Mouse (Mus musculus): Measurements from ENCODE around the gene Tdrd1. TPM values are rescaled to one million over a fixed set of nuclear protein-coding genes. Genes with fewer than 3 reads are reported as not detected.

Tdrd1 gene
- polyA plus RNA-seq, 1 experiment from 2014 or later, result 2.7 TPM

GRCm38 (mm10) chr19:56830163-56830562 lies 4.2 kb downstream of the Tdrd1 start:
- Histone ChIP-seq H3K36me3 (no peaks in the 10 kb centered on the region), H3K27me3 (no peaks in the 10 kb centered on the region), H3K4me1 (peaks cover 7% of the 10 kb centered on the region; the same call in 1 of the 2 replicates), H3K9me3 (replicated peaks) (no peaks in the 10 kb centered on the region), H3K4me3 (replicated peaks) (no peak overlapping the region), H3K4me2 (replicated peaks) (no peak overlapping the region), H3K27ac (replicated peaks) (no peak overlapping the region), H3K9ac (no peak overlapping the region)
- 64% methylated on average over 4 of the region's 4 CpGs for WGBS
- ATAC-seq (ENCODE audit: insufficient number of reproducible peaks, low FRiP score, low TSS enrichment, low read depth), result no peak

GRCm38 (mm10) chr19:56835340-56835739 lies 9.3 kb downstream of the Tdrd1 start:
- H3K27me3 ChIP-seq, result no peaks in the 10 kb centered on the region
- H3K27ac ChIP-seq (replicated peaks), result no peak overlapping the region
- ATAC-seq (ENCODE audit: insufficient number of reproducible peaks, low FRiP score, low TSS enrichment, low read depth), result no peak
- WGBS, result 34% methylated on average over 9 of the region's 9 CpGs
- no peaks in the 10 kb centered on the region for H3K36me3 ChIP-seq
- H3K4me3 ChIP-seq (replicated peaks), result no peak overlapping the region
- H3K9ac ChIP-seq, result no peak overlapping the region
- no peak overlapping the region for H3K4me2 ChIP-seq (replicated peaks)
- no peaks in the 10 kb centered on the region for H3K9me3 ChIP-seq (replicated peaks)
- 0 out of 2 replicates have a peak, but pooled peaks cover 6% of the 10 kb centered on the region for H3K4me1 ChIP-seq

GRCm38 (mm10) chr19:56838942-56839706 lies 13.1 kb downstream of the Tdrd1 start:
- H3K4me2 ChIP-seq (replicated peaks), result no peak overlapping the region
- no peak for ATAC-seq (ENCODE audit: insufficient number of reproducible peaks, low FRiP score, low TSS enrichment, low read depth)
- H3K4me1 ChIP-seq, result 0 out of 2 replicates have a peak, but pooled peaks cover 6% of the 10 kb centered on the region
- H3K9me3 ChIP-seq (replicated peaks), result no peaks in the 10 kb centered on the region
- WGBS, result 63% methylated on average over 17 of the region's 17 CpGs
- H3K36me3 ChIP-seq, result no peaks in the 10 kb centered on the region
- H3K9ac ChIP-seq, result no peak overlapping the region
- H3K27me3 ChIP-seq, result no peaks in the 10 kb centered on the region
- no peak overlapping the region for H3K4me3 ChIP-seq (replicated peaks)
- no peak overlapping the region for H3K27ac ChIP-seq (replicated peaks)

- H3K9me3 ChIP-seq (replicated peaks), result no peaks in the 10 kb centered on the region
- no peaks in the 10 kb centered on the region for H3K27me3 ChIP-seq
- ATAC-seq (ENCODE audit: insufficient number of reproducible peaks, low FRiP score, low TSS enrichment, low read depth), result no peak
- no peaks in the 10 kb centered on the region for H3K36me3 ChIP-seq
- no peak overlapping the region for H3K4me3 ChIP-seq (replicated peaks)
- H3K4me2 ChIP-seq (replicated peaks), result no peak overlapping the region
- H3K27ac ChIP-seq (replicated peaks), result no peak overlapping the region
- H3K4me1 ChIP-seq, result no peaks in the 10 kb centered on the region
- no peak overlapping the region for H3K9ac ChIP-seq
- WGBS, result 65% methylated on average over 12 of the region's 12 CpGs
These were observed 17.0 kb downstream of the Tdrd1 start for GRCm38 (mm10) chr19:56842974-56843373.

- Histone ChIP-seq H3K36me3 (no peaks in the 10 kb centered on the region), H3K4me3 (replicated peaks) (no peak overlapping the region), H3K9me3 (replicated peaks) (no peaks in the 10 kb centered on the region; the same call in 1 of the 2 replicates), H3K27ac (replicated peaks) (no peak overlapping the region), H3K9ac (no peak overlapping the region), H3K4me1 (0 out of 2 replicates have a peak, but pooled peaks cover 6% of the 10 kb centered on the region), H3K4me2 (replicated peaks) (no peak overlapping the region), H3K27me3 (no peaks in the 10 kb centered on the region)
- ATAC-seq (ENCODE audit: insufficient number of reproducible peaks, low FRiP score, low TSS enrichment, low read depth), result no peak
These were observed 26.6 kb downstream of the Tdrd1 start for GRCm38 (mm10) chr19:56852590-56852989.

- Histone ChIP-seq H3K9ac (no peak overlapping the region), H3K9me3 (replicated peaks) (no peaks in the 10 kb centered on the region; the same call in 1 of the 2 replicates), H3K36me3 (no peaks in the 10 kb centered on the region), H3K4me3 (replicated peaks) (no peak overlapping the region), H3K27ac (replicated peaks) (no peak overlapping the region), H3K4me2 (replicated peaks) (no peak overlapping the region), H3K4me1 (peaks cover 12% of the 10 kb centered on the region; the same call in 1 of the 2 replicates), H3K27me3 (no peaks in the 10 kb centered on the region)
- ATAC-seq (ENCODE audit: insufficient number of reproducible peaks, low FRiP score, low TSS enrichment, low read depth), result no peak
- WGBS, result 37% methylated on average over 5 of the region's 5 CpGs
These were observed 30.4 kb downstream of the Tdrd1 start for GRCm38 (mm10) chr19:56856455-56856854.

- peaks cover 10% of the 10 kb centered on the region; the same call in 1 of the 2 replicates for H3K27me3 ChIP-seq
- H3K36me3 ChIP-seq, result no peaks in the 10 kb centered on the region
- H3K4me2 ChIP-seq (replicated peaks), result no peak overlapping the region
- H3K9ac ChIP-seq, result no peak overlapping the region
- no peak overlapping the region for H3K27ac ChIP-seq (replicated peaks)
- H3K4me3 ChIP-seq (replicated peaks), result no peak overlapping the region
- H3K4me1 ChIP-seq, result 0 out of 2 replicates have a peak, but pooled peaks cover 3% of the 10 kb centered on the region
- 54% methylated on average over 4 of the region's 4 CpGs for WGBS
- ATAC-seq (ENCODE audit: insufficient number of reproducible peaks, low FRiP score, low TSS enrichment, low read depth), result no peak
- H3K9me3 ChIP-seq (replicated peaks), result no peaks in the 10 kb centered on the region
These were observed 41.7 kb downstream of the Tdrd1 start for GRCm38 (mm10) chr19:56867701-56868100.

GRCm38 (mm10) chr19:56873816-56874600 lies 48.0 kb downstream of the Tdrd1 start, which contains the start of gene Vwa2:
Gene Vwa2, plus strand, starts transcription at chr19:56874249.
- peak within 1 kb of the TSS; percentile 16; the same call in 1 of the 2 replicates for H3K9ac ChIP-seq
- 2% methylated on average over 70 of the region's 71 CpGs for WGBS
- H3K4me2 ChIP-seq (replicated peaks), result peak within 1 kb of the TSS; percentile 97
- no peaks in the 10 kb centered on the region for H3K9me3 ChIP-seq (replicated peaks)
- peak; percentile 69 for ATAC-seq (ENCODE audit: insufficient number of reproducible peaks, low FRiP score, low TSS enrichment, low read depth)
- H3K27ac ChIP-seq (replicated peaks), result no peak within 1 kb of the TSS
- H3K4me3 ChIP-seq (replicated peaks), result peak within 1 kb of the TSS; percentile 51
- peaks cover 43% of the 10 kb centered on the region for H3K27me3 ChIP-seq
- no peaks in the 10 kb centered on the region for H3K36me3 ChIP-seq
- H3K4me1 ChIP-seq, result peaks cover 36% of the 10 kb centered on the region

- Histone ChIP-seq H3K4me1 (peaks cover 38% of the 10 kb centered on the region), H3K4me2 (replicated peaks) (peak overlapping the region; percentile 97), H3K36me3 (no peaks in the 10 kb centered on the region), H3K9ac (peak overlapping the region; percentile 16; the same call in 1 of the 2 replicates), H3K4me3 (replicated peaks) (peak overlapping the region; percentile 51), H3K27ac (replicated peaks) (no peak overlapping the region), H3K9me3 (replicated peaks) (no peaks in the 10 kb centered on the region), H3K27me3 (peaks cover 43% of the 10 kb centered on the region)
- 8% methylated on average over 30 of the region's 30 CpGs for WGBS
- ATAC-seq (ENCODE audit: insufficient number of reproducible peaks, low FRiP score, low TSS enrichment, low read depth), result no peak
These were observed 48.7 kb downstream of the Tdrd1 start for GRCm38 (mm10) chr19:56874601-56875315.

- 24% methylated on average over 6 of the region's 6 CpGs for WGBS
- Histone ChIP-seq H3K9me3 (replicated peaks) (no peaks in the 10 kb centered on the region), H3K4me2 (replicated peaks) (0 out of 2 replicates have a peak overlapping the region, but pooled peaks have one; percentile 6), H3K9ac (no peak overlapping the region), H3K27me3 (peaks cover 40% of the 10 kb centered on the region), H3K4me3 (replicated peaks) (no peak overlapping the region), H3K4me1 (peaks cover 51% of the 10 kb centered on the region), H3K27ac (replicated peaks) (no peak overlapping the region), H3K36me3 (no peaks in the 10 kb centered on the region)
- ATAC-seq (ENCODE audit: insufficient number of reproducible peaks, low FRiP score, low TSS enrichment, low read depth), result no peak
These were observed 51.4 kb downstream of the Tdrd1 start for GRCm38 (mm10) chr19:56877364-56877763.

GRCm38 (mm10) chr19:56887879-56888278 lies 61.9 kb downstream of the Tdrd1 start:
- no peak for ATAC-seq (ENCODE audit: insufficient number of reproducible peaks, low FRiP score, low TSS enrichment, low read depth)
- no peaks in the 10 kb centered on the region for H3K9me3 ChIP-seq (replicated peaks)
- no peak overlapping the region for H3K4me2 ChIP-seq (replicated peaks)
- H3K27ac ChIP-seq (replicated peaks), result 0 out of 2 replicates have a peak overlapping the region, but pooled peaks have one; percentile 28
- no peaks in the 10 kb centered on the region for H3K27me3 ChIP-seq
- H3K4me3 ChIP-seq (replicated peaks), result no peak overlapping the region
- peaks cover 35% of the 10 kb centered on the region for H3K4me1 ChIP-seq
- WGBS, result 61% methylated on average over 10 of the region's 10 CpGs
- no peak overlapping the region for H3K9ac ChIP-seq
- no peaks in the 10 kb centered on the region for H3K36me3 ChIP-seq
